Mouse (Mus musculus) cortical plate, adult 2 months (tissue): ENCODE data around the gene Rad54l2. TPM values are rescaled to one million over a fixed set of nuclear protein-coding genes. Genes with fewer than 3 reads are reported as not detected.

ENCODE experiments used
- H3K27ac ChIP-seq: fragments of 200-500 bp; 2 replicates; pipeline ENCODE4 v1.5.1; 2012; ENCODE audit warnings: low read length, control low read depth, inconsistent platforms; ENCODE audit not compliant: insufficient read depth
- H3K4me1 ChIP-seq: fragments of 200-500 bp; 2 replicates; pipeline ENCODE4 v1.6.1; 2011; ENCODE audit warnings: low read length; ENCODE audit not compliant: control insufficient read depth, insufficient read depth
- H3K4me3 ChIP-seq: fragments of 200-500 bp; 2 replicates; pipeline ENCODE4 v1.5.1; 2011; ENCODE audit warnings: mild to moderate bottlenecking, low read length, control low read depth; ENCODE audit not compliant: insufficient read depth
- CTCF ChIP-seq: fragments of 200-500 bp; IDR thresholded peaks from 2 replicates; pipeline ENCODE4 v1.5.1; 2011; ENCODE audit warnings: mild to moderate bottlenecking, control low read depth, low read length; ENCODE audit not compliant: insufficient read depth; ENCODE audit errors: extremely low read depth
- POLR2A ChIP-seq: fragments of 200-500 bp; IDR thresholded peaks from 2 replicates; pipeline ENCODE4 v1.6.1; 2011; ENCODE audit warnings: mild to moderate bottlenecking, low read length, control low read depth; ENCODE audit not compliant: insufficient read depth; ENCODE audit errors: extremely low read depth
- polyA plus RNA-seq: library from polyadenylated mRNA; depleted of rRNA; stranded (reverse); fragments of >200 nt; gene quantifications from 2 replicates; pipeline ENCODE4 v1.2.3, GENCODE M21; 2012

Gene Rad54l2
- polyA plus RNA-seq, 1 experiment = 7.2 TPM

DNA sequence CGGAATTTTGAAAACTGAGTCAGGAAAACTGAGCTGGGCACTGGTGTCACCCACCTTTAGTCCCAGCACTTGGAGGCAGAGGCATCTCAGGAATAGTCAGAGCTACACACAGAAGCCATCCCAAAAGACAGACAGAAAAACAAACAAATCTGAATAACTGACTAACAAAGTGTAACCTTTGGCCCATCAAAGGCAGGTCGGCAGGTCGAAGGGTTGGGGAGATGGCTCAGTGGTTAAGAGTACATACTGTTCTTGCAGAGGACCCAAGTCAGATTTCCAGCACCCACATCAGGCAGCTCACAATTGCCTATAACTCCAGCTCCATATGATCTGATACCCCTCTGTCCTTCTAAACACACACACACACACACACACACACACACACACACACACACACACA is 3.8 kb downstream of the Rad54l2 start:
- Histone ChIP-seq H3K27ac (no peak overlapping the region), H3K4me3 (no peak overlapping the region), H3K4me1 (peaks cover 5% of the 10 kb centered on the region)
- TF ChIP-seq CTCF (no peak), POLR2A (no peak)

DNA sequence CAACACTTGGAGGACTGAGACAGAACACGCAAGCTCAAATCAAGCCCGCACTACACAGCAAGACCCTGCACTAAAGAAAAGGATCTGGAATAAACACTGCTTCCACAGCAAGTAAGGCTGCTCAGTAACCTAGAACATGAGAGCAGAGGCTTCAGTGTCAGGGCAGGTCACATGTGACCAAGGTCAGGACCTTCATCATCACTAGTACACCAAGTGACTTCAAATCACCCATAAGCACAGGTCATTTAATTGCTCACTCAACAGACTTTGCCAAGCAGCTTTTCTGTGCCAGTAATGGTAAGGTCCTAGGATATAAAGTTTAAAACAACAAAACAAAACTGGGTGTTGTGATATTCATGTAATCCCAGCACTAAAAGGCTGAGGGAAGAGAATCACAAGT is 5.4 kb downstream of the Rad54l2 start:
- peaks cover 5% of the 10 kb centered on the region; the same call in 1 of the 2 replicates for H3K4me1 ChIP-seq
- H3K4me3 ChIP-seq = no peak overlapping the region
- TF ChIP-seq POLR2A = no peak
- no peak for TF ChIP-seq CTCF
- no peak overlapping the region for H3K27ac ChIP-seq

DNA sequence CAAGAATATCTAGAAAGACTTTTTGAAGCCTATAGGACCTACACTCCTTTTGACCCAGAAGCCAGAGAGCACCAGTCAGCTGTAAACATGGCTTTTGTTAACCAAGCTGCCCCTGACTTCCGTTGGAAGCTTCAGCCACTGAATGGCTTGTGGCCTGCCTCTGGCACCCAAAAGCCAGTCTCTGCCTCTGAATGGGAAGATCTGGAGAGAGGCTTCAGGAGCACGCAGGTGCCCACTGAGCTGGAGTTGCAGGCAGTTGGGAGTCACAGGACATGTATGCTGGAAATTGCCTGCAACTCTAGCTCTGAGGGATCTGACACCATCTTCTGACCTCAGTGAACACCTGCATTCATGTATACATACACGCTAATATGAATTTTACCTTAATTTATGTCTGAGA is 8.9 kb downstream of the Rad54l2 start:
- TF ChIP-seq POLR2A = no peak
- TF ChIP-seq CTCF = no peak
- H3K4me3 ChIP-seq = no peak overlapping the region
- H3K4me1 ChIP-seq = no peaks in the 10 kb centered on the region
- no peak overlapping the region for H3K27ac ChIP-seq

- H3K4me1 ChIP-seq = no peaks in the 10 kb centered on the region
- no peak overlapping the region for H3K4me3 ChIP-seq
- H3K27ac ChIP-seq = no peak overlapping the region
- TF ChIP-seq POLR2A (no peak), CTCF (no peak)
Measured at GRCm38 (mm10) chr9:106778319-106778718, 10.7 kb downstream of the Rad54l2 start.

- Histone ChIP-seq H3K27ac (no peak overlapping the region), H3K4me3 (no peak overlapping the region), H3K4me1 (no peaks in the 10 kb centered on the region)
- TF ChIP-seq POLR2A (no peak), CTCF (no peak)
Measured at GRCm38 (mm10) chr9:106777423-106777822, 11.6 kb downstream of the Rad54l2 start.

GRCm38 (mm10) chr9:106776116-106776515 is 12.9 kb downstream of the Rad54l2 start:
- Histone ChIP-seq H3K27ac (no peak overlapping the region), H3K4me1 (no peaks in the 10 kb centered on the region), H3K4me3 (no peak overlapping the region)
- TF ChIP-seq CTCF (no peak), POLR2A (no peak)

DNA sequence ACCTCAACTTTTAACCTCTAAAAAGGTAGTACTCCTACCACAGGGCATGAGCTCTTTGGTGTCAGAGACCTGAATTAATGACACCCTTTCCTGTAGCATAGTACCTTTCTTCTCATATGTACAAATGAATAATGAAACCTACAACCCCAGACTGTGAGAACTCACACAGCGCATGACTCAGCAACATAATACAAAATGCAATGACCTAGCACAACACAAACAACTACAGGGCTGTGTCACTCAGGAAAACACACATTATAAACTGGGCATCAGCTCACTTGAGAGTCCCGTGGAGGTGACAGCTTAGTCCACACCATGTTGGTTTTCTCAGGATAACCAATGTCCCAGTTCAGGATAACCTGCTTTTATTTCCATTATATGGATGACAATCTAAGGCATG is 17.2 kb downstream of the Rad54l2 start:
- no peak for TF ChIP-seq CTCF
- no peak for TF ChIP-seq POLR2A
- Histone ChIP-seq H3K4me3 (no peak overlapping the region), H3K27ac (no peak overlapping the region), H3K4me1 (no peaks in the 10 kb centered on the region)

DNA sequence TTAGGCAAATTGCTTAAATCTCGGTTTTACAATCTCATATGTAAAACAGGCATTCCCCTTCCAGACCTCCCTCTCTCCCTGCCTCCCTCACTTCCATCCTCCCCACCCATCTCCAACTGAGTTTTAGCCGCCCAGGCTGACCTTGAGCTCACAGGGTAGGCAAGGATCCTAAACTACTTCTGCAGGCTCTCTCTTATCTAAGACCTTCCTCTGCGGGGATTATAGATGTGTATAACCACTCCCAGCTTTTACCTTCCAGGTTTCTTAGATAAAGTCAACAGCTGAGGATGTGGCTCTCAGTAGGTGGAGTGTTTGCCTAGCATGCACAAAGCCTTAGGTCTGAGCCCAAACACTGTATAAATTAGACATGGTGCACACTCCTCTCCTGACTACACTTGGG is 18.8 kb downstream of the Rad54l2 start:
- Histone ChIP-seq H3K4me1 (no peaks in the 10 kb centered on the region), H3K27ac (no peak overlapping the region), H3K4me3 (no peak overlapping the region)
- TF ChIP-seq POLR2A = no peak
- TF ChIP-seq CTCF = no peak

DNA sequence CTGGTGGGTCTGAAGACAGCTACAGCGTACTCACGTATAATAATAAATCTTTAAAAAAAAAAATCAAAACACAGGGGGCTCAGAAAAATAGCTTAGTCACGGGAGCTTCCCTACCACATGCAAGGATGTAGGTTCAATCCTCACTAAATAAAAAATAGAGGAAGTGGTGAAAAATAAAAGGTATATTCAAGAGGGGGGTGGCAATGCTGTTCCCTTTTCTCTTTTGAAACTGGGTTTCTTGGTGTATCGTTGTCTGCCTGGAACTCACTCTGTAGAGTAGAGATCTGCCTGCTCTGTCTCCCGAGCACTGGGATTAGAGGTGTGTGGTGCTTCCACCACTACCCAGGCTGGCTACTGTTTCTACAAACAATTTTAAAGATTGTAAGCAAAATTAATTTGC is 19.2 kb downstream of the Rad54l2 start:
- Histone ChIP-seq H3K27ac (no peak overlapping the region), H3K4me3 (no peak overlapping the region), H3K4me1 (no peaks in the 10 kb centered on the region)
- no peak for TF ChIP-seq CTCF
- no peak for TF ChIP-seq POLR2A

- no peak overlapping the region for H3K27ac ChIP-seq
- peaks cover 6% of the 10 kb centered on the region for H3K4me1 ChIP-seq
- H3K4me3 ChIP-seq = no peak overlapping the region
- no peak for TF ChIP-seq POLR2A
- no peak for TF ChIP-seq CTCF
Measured at GRCm38 (mm10) chr9:106756421-106756820, 32.6 kb downstream of the Rad54l2 start.

- Histone ChIP-seq H3K4me3 (no peak overlapping the region), H3K27ac (no peak overlapping the region), H3K4me1 (peaks cover 6% of the 10 kb centered on the region)
- TF ChIP-seq POLR2A (no peak), CTCF (no peak)
Measured at GRCm38 (mm10) chr9:106755776-106756175, 33.2 kb downstream of the Rad54l2 start.
